Mouse (Mus musculus) lung, adult 18-20 months (tissue): ENCODE data around the gene Gpatch2.

ENCODE experiments used
- DNase-seq, 2 experiments: peaks; one replicate each; pipeline ENCODE4 v3.0.0; 2022; ENCODE audit warnings: mixed read lengths in 2 of 2

Gpatch2 gene

GRCm38 (mm10) chr1:187308523-187308922 lies 93.2 kb downstream of the Gpatch2 start:
- DNase-seq = no peak

GRCm38 (mm10) chr1:187311122-187311521 lies 95.8 kb downstream of the Gpatch2 start:
- DNase-seq = no peak

- no peak for DNase-seq
Observed at GRCm38 (mm10) chr1:187313323-187313722, 98.0 kb downstream of the Gpatch2 start.

GRCm38 (mm10) chr1:187313763-187314162 lies 98.5 kb downstream of the Gpatch2 start:
- DNase-seq = no peak

GRCm38 (mm10) chr1:187314516-187314915 lies 99.2 kb downstream of the Gpatch2 start:
- DNase-seq = no peak

GRCm38 (mm10) chr1:187315821-187316220 lies 100.5 kb downstream of the Gpatch2 start:
- DNase-seq = no peak

- no peak for DNase-seq
Observed at GRCm38 (mm10) chr1:187316555-187316954, 101.2 kb downstream of the Gpatch2 start.

GRCm38 (mm10) chr1:187321814-187322213 lies 106.5 kb downstream of the Gpatch2 start:
- DNase-seq = no peak

GRCm38 (mm10) chr1:187322505-187323208 lies 107.3 kb downstream of the Gpatch2 start:
- no peak for DNase-seq

GRCm38 (mm10) chr1:187323209-187323589 lies 107.9 kb downstream of the Gpatch2 start:
- no peak for DNase-seq

- no peak for DNase-seq
Observed at GRCm38 (mm10) chr1:187342551-187342950, 127.2 kb downstream of the Gpatch2 start.

- no peak for DNase-seq
Observed at GRCm38 (mm10) chr1:187345156-187345555, 129.8 kb downstream of the Gpatch2 start.

GRCm38 (mm10) chr1:187346923-187347322 lies 131.6 kb downstream of the Gpatch2 start:
- DNase-seq = no peak

GRCm38 (mm10) chr1:187347606-187348005 lies 132.3 kb downstream of the Gpatch2 start:
- no peak for DNase-seq

- DNase-seq = no peak
Observed at GRCm38 (mm10) chr1:187348053-187348820, 132.9 kb downstream of the Gpatch2 start.

GRCm38 (mm10) chr1:187348859-187349258 lies 133.6 kb downstream of the Gpatch2 start:
- DNase-seq = no peak

GRCm38 (mm10) chr1:187356169-187356568 lies 140.9 kb downstream of the Gpatch2 start:
- DNase-seq = peak in 1 of 2 experiments; percentile 8

GRCm38 (mm10) chr1:187356904-187357303 lies 141.6 kb downstream of the Gpatch2 start:
- no peak for DNase-seq

- no peak for DNase-seq
Observed at GRCm38 (mm10) chr1:187360240-187360639, 144.9 kb downstream of the Gpatch2 start.

GRCm38 (mm10) chr1:187362536-187362935 lies 147.2 kb downstream of the Gpatch2 start:
- no peak for DNase-seq

- DNase-seq = no peak
Observed at GRCm38 (mm10) chr1:187365424-187365823, 150.1 kb downstream of the Gpatch2 start.

GRCm38 (mm10) chr1:187366806-187367205 lies 151.5 kb downstream of the Gpatch2 start:
- DNase-seq = no peak

- no peak for DNase-seq
Observed at GRCm38 (mm10) chr1:187369049-187369448, 153.7 kb downstream of the Gpatch2 start.

- no peak for DNase-seq
Observed at GRCm38 (mm10) chr1:187373506-187373905, 158.2 kb downstream of the Gpatch2 start.
